Mouse (Mus musculus): ENCODE results near the gene Mtch1.

The Mtch1 gene

DNA sequence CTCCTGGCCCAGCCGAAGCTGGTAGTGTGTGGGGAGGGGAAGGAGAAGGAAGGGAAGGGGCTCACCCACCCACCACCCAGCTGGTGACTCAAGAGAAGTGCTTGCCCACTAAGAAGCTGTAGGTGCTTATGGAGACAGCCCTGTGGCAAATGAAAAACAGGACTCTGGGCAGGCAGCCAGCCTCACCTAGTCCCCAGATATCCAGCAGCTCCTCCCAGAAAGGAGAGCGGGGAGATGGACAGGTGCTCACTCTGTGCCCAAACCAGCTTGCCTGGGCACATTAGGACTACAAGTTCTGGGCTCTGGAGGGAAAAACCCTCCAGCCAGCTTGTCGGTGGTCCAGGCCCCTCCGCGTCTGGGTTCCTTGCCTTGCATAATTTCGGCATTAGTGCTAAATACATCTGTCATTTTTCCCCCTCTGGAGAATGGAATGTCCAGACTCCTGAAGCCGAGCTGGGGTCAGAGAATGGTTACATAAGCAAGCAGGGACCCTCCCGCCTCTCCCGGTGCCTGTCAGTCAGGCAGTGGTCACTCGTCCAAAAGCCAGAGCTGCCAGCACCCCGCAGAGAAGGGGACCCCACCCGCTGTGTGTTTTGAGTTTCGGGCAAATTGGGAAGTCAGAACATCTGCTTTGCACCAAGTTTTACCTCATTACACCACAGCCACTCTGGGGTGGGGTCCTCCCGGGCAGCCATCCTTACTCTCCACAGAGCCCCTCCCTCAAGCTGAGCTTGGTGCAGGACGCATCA, 42.5 kb downstream of the Mtch1 start:
- DNase-seq (ENCODE audit: low spot score), result no peak

DNA sequence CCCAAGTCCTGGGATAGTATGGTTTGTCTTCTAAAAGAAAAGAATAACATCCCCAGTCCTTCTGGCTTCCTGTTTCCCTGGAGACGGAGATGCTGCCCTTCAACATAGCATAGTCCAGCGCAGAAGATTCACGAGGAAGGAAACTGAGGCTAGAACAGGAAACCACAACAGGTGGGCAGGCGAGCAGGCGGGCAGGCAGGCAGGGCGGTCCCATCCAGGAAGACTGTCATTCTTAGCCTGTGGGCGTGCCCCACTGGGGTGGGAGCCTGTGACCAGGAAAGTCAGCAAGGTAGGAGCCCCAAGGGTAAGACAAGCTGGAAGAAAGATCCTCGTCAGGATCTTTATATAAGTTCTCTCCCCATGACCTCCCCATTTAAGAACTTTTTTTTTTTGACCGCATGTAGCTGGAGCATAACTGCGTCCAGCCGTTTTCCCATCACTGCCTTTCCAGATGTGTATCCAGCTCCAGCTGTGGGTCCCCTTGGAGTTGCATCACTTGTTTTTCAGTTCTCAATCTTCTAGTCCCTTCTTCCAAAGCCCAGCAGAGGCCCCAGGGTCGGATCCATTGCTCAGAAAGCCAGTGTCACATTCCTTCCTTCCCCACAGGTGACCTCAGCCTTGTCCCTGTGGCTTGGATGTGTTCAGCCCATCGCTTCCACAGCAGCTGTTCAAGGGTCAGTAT, 43.2 kb downstream of the Mtch1 start:
- DNase-seq (ENCODE audit: low spot score), result no peak

DNA sequence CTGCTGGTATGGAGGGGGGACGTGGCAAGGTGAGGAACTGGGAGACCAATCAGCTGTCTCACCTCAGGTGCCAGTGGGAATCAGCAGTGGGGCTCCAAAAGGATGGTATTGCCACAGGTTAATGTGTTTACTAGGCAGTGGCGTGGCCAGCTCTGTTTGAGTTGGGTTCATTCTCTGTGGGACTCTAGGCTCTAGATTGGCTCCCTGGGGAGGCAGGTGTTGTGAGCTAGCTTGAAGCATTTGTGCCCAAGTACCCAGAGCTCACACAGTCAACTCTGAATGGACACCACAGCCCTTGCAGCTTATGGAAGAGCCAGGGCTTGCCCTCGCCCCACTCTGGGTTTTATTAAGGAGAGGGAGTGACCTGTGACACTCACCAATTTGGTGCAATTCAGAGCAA, 43.9 kb downstream of the Mtch1 start:
- DNase-seq (ENCODE audit: low spot score), result no peak

DNA sequence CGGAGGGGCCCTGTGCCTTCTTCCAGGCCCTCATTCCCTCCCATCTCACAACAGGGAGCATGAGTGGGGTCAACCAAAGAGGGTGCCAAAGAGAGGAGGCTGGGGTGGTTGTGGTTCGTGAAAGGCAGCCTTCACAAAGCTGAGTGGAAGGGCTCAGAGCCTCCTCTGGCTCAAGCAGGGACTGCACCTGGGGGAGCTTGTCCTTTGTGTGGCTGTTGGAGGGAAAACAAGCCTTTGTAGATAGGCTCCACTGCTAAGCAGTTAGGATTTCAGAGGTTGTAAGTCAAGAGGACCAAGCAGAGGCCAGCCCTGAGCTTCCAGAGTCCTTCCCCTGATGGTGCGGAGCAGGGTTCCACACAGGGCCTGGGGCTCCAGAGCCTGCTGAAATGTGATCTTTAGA, 44.6 kb downstream of the Mtch1 start:
- DNase-seq (ENCODE audit: low spot score), result no peak

DNA sequence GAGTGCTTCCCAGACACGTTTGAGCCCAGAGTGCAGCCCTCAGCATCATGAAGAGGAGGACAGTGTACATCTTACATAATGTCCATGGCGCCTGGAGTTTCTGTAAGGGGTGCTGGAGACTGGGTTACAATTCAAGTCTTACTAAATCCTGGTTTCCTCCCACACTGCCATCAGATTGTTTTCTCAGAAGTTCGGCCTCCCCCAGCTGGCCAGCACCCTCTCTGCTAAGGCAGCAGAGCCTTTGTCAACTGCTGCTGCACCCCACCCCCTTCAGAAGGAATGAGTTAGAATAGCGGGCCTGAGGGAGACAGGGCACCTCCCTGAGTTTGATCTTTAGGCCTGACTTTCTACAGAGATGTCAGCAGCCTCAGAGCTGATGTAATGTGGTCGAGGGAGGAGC, 45.6 kb downstream of the Mtch1 start:
- DNase-seq (ENCODE audit: low spot score), result no peak

DNA sequence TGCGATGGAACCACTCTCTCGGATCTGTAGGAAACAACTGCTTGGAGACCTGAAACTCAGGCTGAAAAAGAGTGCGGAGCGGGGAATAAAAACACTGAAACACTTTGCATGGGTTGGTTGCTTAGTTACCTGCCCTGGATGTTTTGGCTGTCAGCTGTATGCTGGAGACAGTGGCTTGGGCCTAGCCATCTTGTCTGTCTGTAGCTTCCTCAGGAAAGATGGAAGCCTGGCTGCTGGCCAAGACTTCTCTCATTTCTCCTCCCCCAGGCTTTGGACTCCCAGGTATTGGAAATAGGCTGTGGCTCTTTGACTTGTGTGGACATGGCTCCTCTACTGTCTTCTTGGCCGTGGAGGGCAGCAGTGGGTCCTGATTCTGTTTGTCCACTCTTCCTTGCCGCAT, 46.3 kb downstream of the Mtch1 start:
- no peak for DNase-seq (ENCODE audit: low spot score)

DNA sequence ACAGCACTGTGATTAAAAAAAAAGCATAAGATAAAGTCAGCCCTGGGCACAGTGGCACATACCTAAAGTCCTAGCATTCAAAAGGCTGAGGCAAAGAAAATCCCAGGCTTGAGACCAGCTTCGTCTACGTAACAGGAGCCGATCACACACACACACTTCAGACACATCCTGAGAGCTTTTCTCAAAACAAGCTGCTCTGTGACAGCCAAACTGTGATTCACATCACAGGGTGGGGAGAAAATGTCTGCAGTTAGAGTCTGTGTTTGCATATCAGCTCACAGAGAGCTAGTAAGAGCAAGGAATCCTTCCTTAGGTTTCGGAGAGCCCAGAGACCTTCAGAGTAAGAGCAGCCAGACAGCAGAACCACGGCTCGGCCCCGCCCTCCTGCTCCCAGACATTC, 46.8 kb downstream of the Mtch1 start:
- DNase-seq (ENCODE audit: low spot score), result no peak

DNA sequence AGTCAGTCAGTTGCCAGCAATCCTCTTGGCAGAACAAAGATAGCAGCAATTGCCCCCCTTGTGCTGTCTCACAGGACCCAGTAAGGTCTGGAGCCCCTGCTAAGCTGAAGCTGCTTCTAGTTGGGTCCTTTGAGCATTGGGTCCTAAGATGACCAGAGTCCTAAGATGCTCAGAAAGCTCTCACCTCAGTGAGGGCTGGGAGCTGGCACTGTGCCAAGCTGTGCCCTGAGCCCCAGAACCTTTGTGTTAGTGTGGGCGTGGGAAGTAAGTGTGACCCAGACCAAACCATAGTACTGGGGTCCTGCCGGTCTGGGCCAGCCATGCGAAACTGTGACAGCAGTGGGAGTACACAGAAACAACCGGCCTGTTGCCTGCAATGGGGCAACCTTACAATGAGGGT, 48.5 kb downstream of the Mtch1 start:
- no peak for DNase-seq (ENCODE audit: low spot score)

DNA sequence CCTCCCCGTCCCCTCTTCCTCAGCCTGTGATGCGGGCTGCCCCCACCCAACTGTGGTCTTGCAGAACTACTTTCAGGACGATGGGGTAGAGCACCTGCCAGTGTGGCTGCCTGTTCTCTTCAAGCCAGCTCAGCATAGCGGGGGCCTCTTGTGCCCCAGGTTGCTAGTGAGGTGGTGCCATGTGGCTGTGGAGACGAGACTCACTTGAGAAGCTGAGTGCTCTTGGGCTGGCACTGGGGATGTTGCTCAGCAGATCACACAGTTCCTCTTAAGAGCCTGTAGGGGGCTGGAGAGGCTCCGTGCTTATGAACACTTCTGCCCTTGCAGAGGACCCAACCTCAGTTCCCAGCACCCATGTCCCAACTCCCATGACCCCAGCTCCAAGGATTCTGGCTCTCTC, 49.9 kb downstream of the Mtch1 start:
- no peak for DNase-seq (ENCODE audit: low spot score)

DNA sequence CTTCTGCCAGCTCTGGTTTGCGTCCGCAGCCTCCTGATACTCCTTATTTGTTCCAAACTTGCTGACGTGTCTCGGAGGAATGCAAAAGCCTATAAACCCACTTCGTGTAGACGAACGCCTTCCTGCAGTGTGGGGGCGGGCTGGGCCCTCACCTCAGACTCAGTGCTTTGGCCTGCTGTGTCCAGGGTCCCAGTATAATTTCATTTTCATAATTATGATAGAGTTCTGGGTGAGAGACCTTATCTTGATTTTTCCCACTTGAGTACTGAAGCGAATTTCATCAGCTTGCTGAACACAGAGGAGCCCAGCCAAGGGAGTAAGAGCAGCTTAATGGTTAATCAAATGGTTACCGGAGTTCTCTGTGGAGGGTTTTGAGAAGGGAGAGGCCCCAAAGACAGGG, 50.4 kb downstream of the Mtch1 start:
- DNase-seq (ENCODE audit: low spot score), result no peak

DNA sequence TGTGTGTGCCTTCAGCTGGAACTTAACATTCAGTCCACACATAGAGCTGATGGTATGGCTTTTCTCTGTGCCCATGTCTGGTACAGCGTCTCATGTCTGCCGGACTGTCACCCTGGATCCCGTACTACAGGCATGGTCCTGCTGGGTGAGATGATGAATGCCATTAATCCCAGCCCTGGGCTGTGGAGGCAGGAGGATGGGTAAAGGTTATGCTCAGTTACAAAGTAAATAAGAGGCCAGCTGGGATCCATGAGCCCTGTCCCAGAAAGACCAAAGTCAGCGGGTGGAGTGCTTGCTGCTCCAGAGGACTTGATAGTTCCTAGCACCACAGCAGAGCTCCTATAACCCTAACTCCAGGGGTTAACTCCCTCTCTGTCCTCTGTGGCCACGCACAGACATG, 51.9 kb downstream of the Mtch1 start:
- DNase-seq (ENCODE audit: low spot score), result no peak

DNA sequence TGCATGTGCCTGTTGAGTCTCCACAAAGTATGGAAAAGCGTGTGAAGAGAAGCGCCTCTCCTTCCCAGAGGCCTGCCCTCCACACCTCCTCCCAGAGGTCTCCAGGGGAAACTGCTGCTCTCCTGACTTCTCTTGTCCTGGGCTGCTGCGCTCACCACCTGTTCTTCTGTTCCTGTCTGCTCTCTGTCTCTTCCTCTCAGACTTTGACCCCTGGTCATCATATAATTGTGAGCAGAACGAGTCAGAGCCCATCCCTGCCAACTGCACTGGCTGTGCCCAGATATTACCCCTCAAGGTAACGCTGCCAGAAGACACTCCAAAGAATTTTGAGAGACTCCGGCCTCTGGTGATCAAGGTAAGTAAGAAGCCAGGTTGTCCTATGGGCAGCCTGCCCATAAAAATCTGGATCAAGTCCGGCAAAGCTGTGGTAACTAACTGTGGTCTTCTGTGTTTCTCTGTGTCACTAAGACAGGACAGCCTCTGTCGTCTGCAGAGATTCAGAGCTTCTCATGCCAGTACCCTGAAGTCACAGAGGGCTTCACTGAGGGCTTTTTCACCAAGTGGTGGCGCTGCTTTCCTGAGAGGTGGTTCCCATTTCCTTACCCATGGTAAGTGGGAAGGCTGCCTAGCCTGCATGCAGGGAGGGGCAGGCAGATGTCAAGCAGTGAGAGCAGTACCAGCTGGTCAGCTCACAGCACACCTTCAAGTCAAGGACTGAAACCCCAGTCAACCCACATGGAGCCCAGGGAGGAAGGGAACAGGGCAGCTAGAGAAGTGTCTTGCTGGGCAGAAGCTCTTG, 53.7 kb downstream of the Mtch1 start:
- no peak for DNase-seq (ENCODE audit: low spot score)

DNA sequence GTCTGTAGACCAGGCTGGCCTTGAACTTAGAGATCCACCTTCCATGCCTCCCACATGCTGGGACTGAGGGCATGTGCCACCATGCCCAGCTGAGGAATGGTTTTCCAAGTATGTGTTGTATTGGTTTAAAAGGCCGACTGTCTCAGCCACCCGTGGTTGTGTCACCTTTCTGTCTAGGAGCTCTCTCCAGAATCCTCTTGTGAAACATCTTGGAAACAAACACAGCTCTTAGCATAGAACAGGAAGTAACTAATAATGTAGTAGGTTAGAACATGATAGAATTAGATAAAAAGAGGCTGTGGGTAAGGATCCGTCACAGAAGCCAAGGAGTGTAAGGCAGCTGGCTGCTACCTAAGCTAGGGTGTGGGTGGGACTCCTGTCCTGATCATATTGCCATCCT, 54.7 kb downstream of the Mtch1 start:
- no peak for DNase-seq (ENCODE audit: low spot score)

DNA sequence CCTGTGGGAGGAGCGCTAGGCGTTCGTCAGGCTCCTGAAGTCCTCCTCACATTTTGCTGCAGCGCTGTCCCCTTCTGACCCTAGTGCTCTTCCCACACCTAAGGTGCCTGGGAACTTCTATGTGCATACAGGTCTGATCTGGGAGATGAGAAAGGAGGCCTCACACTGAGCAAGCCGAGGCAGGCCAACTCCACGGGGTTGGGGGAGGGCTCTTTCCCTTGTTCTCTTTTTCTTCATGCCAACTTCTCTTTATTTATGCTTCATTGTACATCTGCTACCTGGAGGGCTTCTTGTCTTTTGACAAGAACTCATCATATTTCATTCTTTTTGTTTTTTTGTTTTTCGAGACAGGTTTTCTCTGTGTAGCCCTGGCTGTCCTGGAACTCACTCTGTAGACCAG, 55.9 kb downstream of the Mtch1 start:
- no peak for DNase-seq (ENCODE audit: low spot score)

DNA sequence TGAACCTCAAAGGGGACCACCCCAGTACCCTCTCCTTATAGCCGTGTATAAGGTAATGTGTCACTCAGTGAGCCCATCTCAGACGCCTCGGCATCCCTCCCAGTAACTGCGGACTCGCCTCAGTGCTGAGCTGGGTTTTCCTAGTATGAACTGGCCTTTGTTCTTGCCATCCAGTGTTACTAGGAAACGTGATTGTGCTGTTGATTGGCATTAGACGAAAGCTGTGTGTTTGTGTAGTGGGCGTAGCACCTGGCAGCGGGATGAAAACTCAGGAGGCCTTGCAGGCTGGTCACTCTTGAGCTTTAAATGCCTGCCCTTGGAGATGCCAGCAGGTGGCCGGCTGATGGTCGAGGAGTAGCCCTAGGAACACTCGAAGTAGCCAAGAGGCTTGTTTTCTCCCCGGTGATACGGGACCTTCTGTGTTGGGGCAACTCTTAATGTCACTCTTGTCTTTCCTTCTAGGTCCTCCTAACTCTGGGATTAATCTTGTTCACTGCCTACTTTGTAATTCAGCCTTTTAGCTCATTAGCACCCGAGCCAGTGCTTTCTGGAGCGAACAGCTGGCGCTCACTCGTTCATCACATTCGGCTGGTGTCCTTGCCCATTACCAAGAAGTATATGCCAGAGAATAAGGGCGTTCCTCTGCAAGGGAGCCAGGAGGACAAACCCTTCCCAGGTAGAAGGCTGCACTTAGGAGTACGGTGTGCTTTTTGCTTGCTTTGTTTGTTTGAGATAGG, 65.3 kb downstream of the Mtch1 start:
- no peak for DNase-seq (ENCODE audit: low spot score)

Data from left cerebral cortex, adult 11 months (tissue).